Mouse (Mus musculus) liver (tissue): ENCODE data around the gene Trim46.

Experiments used
- DNase-seq: peaks from one replicate; pipeline ENCODE4 v3.0.0-alpha.2; 2020; ENCODE audit warnings: mixed read lengths

Gene Trim46

GRCm38 (mm10) chr3:89208736-89209135, 37.4 kb downstream of the Trim46 start:
- DNase-seq: no peak

GRCm38 (mm10) chr3:89208075-89208657, 37.9 kb downstream of the Trim46 start:
- DNase-seq: no peak

DNA sequence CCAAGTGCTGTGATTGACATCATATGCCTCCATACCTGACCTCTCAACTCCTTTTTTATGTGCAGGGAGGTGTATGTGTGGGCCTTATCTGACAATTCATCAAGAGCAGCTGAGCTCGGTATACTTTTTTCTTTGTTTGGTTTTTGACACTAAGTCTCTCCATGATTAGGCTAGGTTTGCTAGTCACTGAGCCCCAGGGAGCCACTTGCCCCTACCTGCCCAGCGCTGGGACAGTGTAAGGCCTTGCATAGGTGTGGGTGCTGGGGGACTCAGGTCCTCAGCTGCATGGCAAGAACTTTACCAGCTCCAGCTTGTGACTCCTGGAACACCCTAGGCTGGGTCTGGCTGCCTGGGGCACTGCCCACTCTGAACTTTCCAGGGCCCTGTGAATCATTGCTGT, 39.4 kb downstream of the Trim46 start:
- DNase-seq: no peak

- DNase-seq: no peak
These were observed 40.0 kb downstream of the Trim46 start for GRCm38 (mm10) chr3:89206079-89206478.

DNA sequence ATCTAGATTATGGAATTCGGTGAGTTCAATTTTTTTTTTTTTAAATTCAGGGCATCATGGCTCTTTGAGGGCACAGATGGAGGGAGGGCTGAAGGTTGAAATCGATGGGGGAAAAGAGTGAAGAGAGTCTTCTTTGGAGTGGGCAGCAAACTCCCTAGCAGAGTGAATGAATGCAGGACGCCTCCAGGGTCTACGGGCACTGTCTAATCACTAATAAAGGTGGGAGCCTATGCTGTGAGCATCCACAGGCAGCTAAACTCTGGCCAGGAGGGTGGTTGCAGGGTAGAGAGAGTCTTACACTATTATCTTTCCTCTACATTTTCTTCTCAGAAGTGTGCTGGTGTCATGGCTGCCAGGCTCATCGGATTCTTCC, 43.0 kb downstream of the Trim46 start:
- no peak for DNase-seq

DNA sequence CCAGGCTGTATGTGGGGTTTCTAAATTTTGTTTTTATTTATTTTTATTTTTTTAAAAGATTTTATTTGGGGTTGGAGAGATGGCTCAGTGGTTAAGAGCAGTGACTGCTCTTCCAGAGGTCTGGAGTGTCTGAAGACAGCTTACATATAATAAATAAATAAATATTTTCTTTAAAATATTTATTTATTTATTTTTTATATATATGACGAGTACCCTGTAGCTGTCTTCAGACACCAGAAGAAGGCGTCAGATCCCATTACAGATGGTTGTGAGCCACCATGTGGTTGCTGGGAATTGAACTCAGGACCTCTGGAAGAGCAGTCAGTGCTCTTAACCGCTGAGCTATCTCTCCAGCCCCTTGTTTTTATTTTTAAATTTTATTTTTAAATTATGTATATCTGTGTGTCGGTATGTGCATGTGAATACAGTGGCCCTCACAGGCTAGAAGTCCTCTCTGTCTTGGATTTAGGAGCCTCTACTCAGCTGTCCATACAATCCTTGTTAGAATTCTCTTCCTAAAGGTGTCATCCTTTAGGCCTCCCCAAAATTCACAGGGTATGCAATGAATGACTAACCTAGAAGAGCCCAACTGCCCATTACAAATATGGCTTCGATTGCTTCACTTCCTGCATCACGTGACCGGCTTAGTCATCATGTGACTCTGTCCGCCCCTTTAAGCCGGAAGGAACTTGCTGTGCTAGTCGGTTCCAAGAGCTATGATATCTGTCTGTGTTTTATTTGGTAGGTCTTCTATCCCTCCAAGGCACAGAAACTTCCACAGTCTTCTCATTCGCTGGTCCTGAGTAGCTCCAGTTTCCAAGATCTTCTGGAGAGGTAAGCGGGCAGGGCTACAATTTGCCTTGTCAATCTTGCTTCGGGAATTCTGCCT, 43.6 kb downstream of the Trim46 start, which contains the start of gene Gba:
TSS of gene Gba (plus strand) at position 676 of the 889 bp plus-strand sequence.
- DNase-seq: peak; percentile 84

- DNase-seq: no peak
These were observed 46.3 kb downstream of the Trim46 start for GRCm38 (mm10) chr3:89199839-89200238.

GRCm38 (mm10) chr3:89195979-89196877, 49.9 kb downstream of the Trim46 start:
- peak; percentile 95 for DNase-seq

GRCm38 (mm10) chr3:89193853-89194252, 52.3 kb downstream of the Trim46 start:
- no peak for DNase-seq

GRCm38 (mm10) chr3:89193351-89193750, 52.8 kb downstream of the Trim46 start:
- DNase-seq: no peak

- no peak for DNase-seq
These were observed 55.7 kb downstream of the Trim46 start for GRCm38 (mm10) chr3:89190436-89190835.

- no peak for DNase-seq
These were observed 57.6 kb downstream of the Trim46 start for GRCm38 (mm10) chr3:89188478-89188875.

DNA sequence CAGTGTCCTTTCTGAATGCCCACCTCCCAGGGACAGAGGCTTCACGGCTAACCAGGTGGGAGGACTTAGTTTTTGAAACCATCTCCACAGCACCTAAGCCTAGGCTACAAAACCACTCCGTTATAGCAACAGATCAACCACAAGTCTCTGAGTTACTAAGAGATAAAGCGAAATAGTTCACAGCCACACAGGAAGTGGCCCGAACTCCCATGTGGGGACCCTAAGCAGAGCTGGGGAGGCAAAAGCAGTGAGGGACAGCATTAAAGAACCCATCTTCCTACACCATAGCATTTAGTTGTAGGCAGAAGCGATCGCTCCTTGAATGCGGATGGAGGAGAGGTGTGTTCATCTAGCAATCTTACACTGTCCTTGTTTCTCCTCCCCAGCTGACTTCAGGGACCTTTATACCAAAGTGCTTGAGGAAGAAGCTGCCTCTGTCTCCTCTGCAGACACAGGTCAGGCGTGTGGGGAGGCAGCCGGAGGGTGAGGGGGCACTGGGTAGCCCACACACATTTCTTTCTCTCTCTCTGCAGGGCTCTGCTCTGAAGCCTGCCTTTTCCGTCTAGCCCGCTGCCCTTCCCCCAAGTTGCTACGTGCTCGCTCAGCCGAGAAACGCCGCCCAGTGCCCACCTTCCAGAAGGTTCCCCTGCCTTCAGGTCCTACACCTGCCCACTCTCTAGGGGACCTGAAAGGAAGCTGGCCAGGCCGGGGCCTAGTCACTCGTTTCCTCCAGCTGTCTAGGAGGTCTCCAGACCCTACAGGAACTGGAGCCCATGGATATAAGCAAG, 58.2 kb downstream of the Trim46 start:
- no peak for DNase-seq

GRCm38 (mm10) chr3:89187197-89187596, 58.9 kb downstream of the Trim46 start:
- no peak for DNase-seq
